Mouse (Mus musculus) neural tube, embryonic 15.5 days (tissue): ENCODE measurements around the gene Olfr429. TPM values are rescaled to one million over a fixed set of nuclear protein-coding genes. Genes with fewer than 3 reads are reported as not detected.

Source experiments
- ATAC-seq: fragments of 200-750 bp; cut with Nextera tagmentation; 2 replicates; pipeline ENCODE4 v1.8.0; 2017; ENCODE audit warnings: mild to moderate bottlenecking, moderate TSS enrichment, moderate library complexity; ENCODE audit not compliant: low FRiP score
- H3K27ac ChIP-seq: fragments of 300-500 bp; sonication (generic); replicated peaks from 2 replicates; pipeline ENCODE4 v1.5.1; 2015; ENCODE audit warnings: mild to moderate bottlenecking, inconsistent platforms
- H3K27me3 ChIP-seq: fragments of 300-500 bp; sonication (generic); replicated peaks from 2 replicates; pipeline ENCODE4 v1.6.1; 2015; ENCODE audit warnings: inconsistent platforms
- H3K36me3 ChIP-seq: fragments of 300-500 bp; sonication (generic); 2 replicates; pipeline ENCODE4 v1.6.1; 2015; ENCODE audit warnings: inconsistent platforms
- H3K4me1 ChIP-seq: fragments of 300-500 bp; sonication (generic); 2 replicates; pipeline ENCODE4 v1.6.1; 2015; ENCODE audit warnings: inconsistent platforms
- H3K4me2 ChIP-seq: fragments of 300-500 bp; sonication (generic); 2 replicates; pipeline ENCODE4 v1.6.1; 2015; ENCODE audit warnings: inconsistent platforms, mild to moderate bottlenecking, moderate library complexity
- H3K4me3 ChIP-seq: fragments of 300-500 bp; sonication (generic); replicated peaks from 2 replicates; pipeline ENCODE4 v1.5.1; 2015; ENCODE audit warnings: mild to moderate bottlenecking, inconsistent platforms
- H3K9ac ChIP-seq: fragments of 300-500 bp; sonication (generic); replicated peaks from 2 replicates; pipeline ENCODE4 v1.6.1; 2015; ENCODE audit warnings: mild to moderate bottlenecking, inconsistent platforms
- H3K9me3 ChIP-seq: fragments of 300-500 bp; sonication (generic); replicated peaks from 2 replicates; pipeline ENCODE4 v1.6.1; 2016; ENCODE audit warnings: inconsistent platforms
- WGBS: fragments of 180-500 bp; shearing (Covaris S2); methylation state at CpG from one replicate; pipeline ENCODE4 v1.1.7; 2015; ENCODE audit warnings: mixed read lengths; 5-methylcytosine and 5-hydroxymethylcytosine counted together
- polyA plus RNA-seq: library from polyadenylated mRNA; unstranded; fragments of >200 nt; fragmentation: Nextera tagmentation; extraction: Ambion mirVana; gene quantifications from 2 replicates; pipeline ENCODE4 v1.2.1, GENCODE M21; 2015

The Olfr429 gene
- polyA plus RNA-seq, 1 experiment from 2014 or later, result not detected

DNA sequence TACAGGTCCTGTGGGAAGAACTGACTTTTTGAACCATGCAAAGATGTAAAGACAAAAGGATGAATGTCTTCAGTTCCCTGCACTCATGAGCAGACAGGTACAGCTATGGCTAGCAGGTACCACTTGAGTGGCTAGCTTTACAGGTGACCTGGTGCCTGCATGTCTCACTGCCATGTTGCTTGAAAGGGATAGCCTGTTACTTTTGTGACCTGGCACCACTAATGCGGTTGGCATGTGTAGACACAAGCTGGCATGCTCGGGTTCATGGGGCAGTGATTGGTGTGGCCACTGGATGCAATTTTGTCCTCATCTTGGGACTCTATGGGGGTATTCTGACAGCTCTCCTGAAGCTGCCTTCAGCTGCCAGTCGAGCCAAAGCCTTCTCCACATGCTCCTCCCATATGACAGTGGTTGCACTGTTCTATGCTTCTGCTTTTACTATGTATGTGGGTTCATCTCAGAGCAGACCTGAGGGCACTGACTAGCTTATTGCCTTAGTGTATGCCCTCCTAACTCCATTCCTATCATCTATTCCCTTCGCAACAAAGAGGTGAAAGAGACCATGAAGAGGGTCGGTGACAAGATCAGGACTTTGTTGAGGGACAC, 32.1 kb upstream of the Olfr429 start:
- no peak overlapping the region for H3K27ac ChIP-seq
- no peaks in the 10 kb centered on the region for H3K36me3 ChIP-seq
- ATAC-seq, result no peak
- H3K27me3 ChIP-seq, result no peaks in the 10 kb centered on the region
- no peaks in the 10 kb centered on the region for H3K4me1 ChIP-seq
- H3K4me3 ChIP-seq, result no peak overlapping the region
- no peaks in the 10 kb centered on the region for H3K9me3 ChIP-seq
- WGBS, result 90% methylated on average over 5 of the region's 5 CpGs
- no peak overlapping the region for H3K4me2 ChIP-seq
- H3K9ac ChIP-seq, result no peak overlapping the region

DNA sequence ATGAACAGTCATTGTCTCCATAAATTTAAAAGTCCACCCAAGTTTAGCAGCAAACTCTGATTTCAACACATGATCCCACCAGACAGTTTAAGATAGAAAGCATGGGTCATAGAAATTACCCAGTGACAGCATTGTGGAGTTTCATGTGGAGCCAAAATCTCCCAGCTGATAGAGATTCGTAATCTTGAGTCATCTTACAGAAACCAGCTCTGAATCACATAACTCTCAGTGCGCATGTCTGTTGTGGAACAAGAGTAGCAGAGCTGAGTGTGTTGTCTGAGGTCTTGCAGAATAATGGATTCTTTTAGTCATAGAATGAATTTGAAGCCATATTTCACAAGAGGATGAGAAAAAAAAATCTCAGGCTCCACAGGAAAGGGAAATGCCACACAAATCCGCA, 31.1 kb upstream of the Olfr429 start:
- Histone ChIP-seq H3K4me3 (no peak overlapping the region), H3K9me3 (no peaks in the 10 kb centered on the region), H3K27me3 (no peaks in the 10 kb centered on the region), H3K4me1 (no peaks in the 10 kb centered on the region), H3K9ac (no peak overlapping the region), H3K36me3 (no peaks in the 10 kb centered on the region), H3K27ac (no peak overlapping the region), H3K4me2 (no peak overlapping the region)
- 94% methylated on average over 3 of the region's 3 CpGs for WGBS
- no peak for ATAC-seq

DNA sequence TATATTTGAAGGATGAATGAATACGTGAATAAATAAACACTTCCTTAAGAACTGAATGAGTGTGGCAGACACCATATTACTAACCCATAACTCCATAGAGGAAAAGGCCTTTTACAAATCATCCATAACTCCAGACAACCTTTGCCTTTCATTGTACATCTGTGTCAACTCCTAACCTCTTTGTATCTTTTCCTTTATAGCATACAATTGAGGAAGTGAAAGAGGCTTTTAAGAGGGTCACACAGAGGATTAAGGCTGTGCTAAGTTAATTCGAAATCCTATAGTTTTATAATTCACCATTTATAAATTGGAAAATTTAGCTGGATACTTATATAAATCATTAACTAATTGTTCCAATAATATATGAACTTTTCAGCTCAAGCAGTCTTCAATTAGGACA, 28.9 kb upstream of the Olfr429 start:
- H3K4me2 ChIP-seq, result no peak overlapping the region
- 80% methylated on average over 2 of the region's 2 CpGs for WGBS
- no peaks in the 10 kb centered on the region for H3K4me1 ChIP-seq
- H3K9me3 ChIP-seq, result no peaks in the 10 kb centered on the region
- H3K27me3 ChIP-seq, result no peaks in the 10 kb centered on the region
- ATAC-seq, result no peak
- no peak overlapping the region for H3K27ac ChIP-seq
- no peaks in the 10 kb centered on the region for H3K36me3 ChIP-seq
- H3K4me3 ChIP-seq, result no peak overlapping the region
- no peak overlapping the region for H3K9ac ChIP-seq

DNA sequence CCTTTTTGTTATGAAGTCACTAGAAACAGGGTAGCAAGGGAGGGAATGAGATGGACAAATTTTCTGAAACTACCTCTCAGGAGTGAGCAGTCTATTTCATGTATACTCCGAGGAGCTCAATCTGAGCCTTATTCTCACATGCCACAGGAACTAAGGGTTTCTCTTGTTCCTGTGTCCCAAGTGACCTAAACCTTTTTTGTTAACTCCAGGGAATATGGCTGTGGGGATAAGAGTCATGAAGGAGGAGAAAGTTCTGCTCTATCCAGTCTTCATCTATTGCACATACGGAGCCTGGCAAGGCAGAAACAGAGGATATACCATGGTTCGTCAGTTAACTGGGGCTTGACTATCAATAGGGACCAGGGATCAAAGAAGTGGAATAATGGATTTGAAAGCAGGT, 17.8 kb upstream of the Olfr429 start, which contains the start of gene Olfr430:
Gene Olfr430 (plus strand): TSS at position 301 of the 400 bp plus-strand sequence.
- Histone ChIP-seq H3K4me3 (no peak within 1 kb of the TSS), H3K4me1 (no peaks in the 10 kb centered on the region), H3K36me3 (no peaks in the 10 kb centered on the region), H3K27ac (no peak within 1 kb of the TSS), H3K9me3 (no peaks in the 10 kb centered on the region), H3K27me3 (no peaks in the 10 kb centered on the region), H3K4me2 (no peak within 1 kb of the TSS), H3K9ac (no peak within 1 kb of the TSS)
- no peak for ATAC-seq
- WGBS, result 92% methylated on average over 3 of the region's 3 CpGs

DNA sequence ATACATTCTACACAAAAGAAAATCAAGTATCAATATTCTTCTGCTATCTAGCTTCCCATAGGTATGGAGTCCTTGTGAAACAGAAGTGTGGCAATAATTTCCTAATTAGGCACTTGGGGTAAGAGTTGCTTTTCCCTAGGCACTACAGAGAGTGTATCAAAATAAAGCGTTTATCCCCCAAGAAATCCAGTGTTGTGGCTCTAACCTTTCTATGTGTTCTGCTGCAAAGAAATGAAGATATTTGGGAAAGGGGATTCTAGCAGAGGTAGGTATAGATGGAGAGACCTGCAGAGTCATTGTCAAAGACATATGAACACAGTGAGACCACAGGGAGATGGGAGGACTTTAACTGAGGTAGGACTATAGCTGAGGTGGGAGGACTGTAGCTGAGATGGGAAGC, 12.5 kb downstream of the Olfr429 start, which contains the start of gene Olfr427:
Gene Olfr427 (plus strand): TSS at position 301 of the 400 bp plus-strand sequence.
- no peaks in the 10 kb centered on the region for H3K36me3 ChIP-seq
- no peaks in the 10 kb centered on the region for H3K4me1 ChIP-seq
- 98% methylated on average over 1 of the region's 1 CpGs for WGBS
- H3K4me2 ChIP-seq, result no peak within 1 kb of the TSS
- ATAC-seq, result no peak
- H3K27me3 ChIP-seq, result no peaks in the 10 kb centered on the region
- no peak within 1 kb of the TSS for H3K9ac ChIP-seq
- H3K9me3 ChIP-seq, result no peaks in the 10 kb centered on the region
- H3K27ac ChIP-seq, result no peak within 1 kb of the TSS
- H3K4me3 ChIP-seq, result no peak within 1 kb of the TSS

DNA sequence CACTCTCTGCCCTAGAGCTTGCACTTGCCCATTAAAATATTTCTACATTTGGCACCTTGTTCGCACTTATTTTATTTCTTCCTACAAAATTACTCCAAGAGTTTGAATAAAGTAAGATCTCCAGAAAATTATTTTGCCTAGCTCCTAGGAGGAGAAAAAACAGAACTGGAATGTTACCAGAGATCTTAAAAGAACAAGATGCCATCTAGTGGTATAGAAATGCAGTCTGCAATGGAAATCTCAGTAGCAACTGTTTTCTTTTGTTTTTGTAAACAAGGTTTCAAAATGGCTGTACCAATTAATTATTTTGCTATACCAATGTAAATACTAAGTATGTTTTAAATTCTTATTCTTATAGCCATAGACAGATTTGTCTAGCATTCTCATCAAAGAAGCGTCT, 19.6 kb downstream of the Olfr429 start:
- Histone ChIP-seq H3K9me3 (no peaks in the 10 kb centered on the region), H3K9ac (no peak overlapping the region), H3K4me3 (no peak overlapping the region), H3K36me3 (no peaks in the 10 kb centered on the region), H3K27me3 (no peaks in the 10 kb centered on the region), H3K27ac (no peak overlapping the region), H3K4me2 (no peak overlapping the region), H3K4me1 (no peaks in the 10 kb centered on the region)
- ATAC-seq, result no peak
- WGBS, result 66% methylated on average over 2 of the region's 2 CpGs

DNA sequence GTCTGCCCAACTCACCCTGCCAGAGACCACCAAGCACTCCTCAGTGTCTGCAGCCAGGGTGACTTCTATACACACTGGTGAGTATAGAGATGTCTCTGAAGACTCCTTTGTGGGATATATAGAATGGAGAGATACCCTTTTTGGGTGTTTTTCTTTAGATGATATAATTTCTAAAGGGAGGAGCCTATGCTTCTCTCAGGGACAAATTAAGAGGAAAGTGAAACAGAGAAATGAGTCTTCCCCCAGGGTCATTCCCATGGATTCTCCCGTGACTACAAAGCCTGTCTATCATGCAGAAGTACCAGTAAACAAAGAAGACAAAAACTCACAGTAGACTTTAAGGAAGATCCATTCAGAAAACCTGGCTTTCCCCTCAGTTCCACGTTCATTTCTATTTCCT, 36.9 kb downstream of the Olfr429 start, which contains the start of gene Olfr231:
Gene Olfr231 (minus strand): TSS at position 101 of the 400 bp plus-strand sequence.
- Histone ChIP-seq H3K4me2 (no peak within 1 kb of the TSS), H3K9ac (no peak within 1 kb of the TSS), H3K27me3 (no peaks in the 10 kb centered on the region), H3K27ac (no peak within 1 kb of the TSS), H3K36me3 (no peaks in the 10 kb centered on the region), H3K9me3 (no peaks in the 10 kb centered on the region), H3K4me3 (no peak within 1 kb of the TSS), H3K4me1 (no peaks in the 10 kb centered on the region)
- ATAC-seq, result no peak
- 54% methylated on average over 2 of the region's 2 CpGs for WGBS

DNA sequence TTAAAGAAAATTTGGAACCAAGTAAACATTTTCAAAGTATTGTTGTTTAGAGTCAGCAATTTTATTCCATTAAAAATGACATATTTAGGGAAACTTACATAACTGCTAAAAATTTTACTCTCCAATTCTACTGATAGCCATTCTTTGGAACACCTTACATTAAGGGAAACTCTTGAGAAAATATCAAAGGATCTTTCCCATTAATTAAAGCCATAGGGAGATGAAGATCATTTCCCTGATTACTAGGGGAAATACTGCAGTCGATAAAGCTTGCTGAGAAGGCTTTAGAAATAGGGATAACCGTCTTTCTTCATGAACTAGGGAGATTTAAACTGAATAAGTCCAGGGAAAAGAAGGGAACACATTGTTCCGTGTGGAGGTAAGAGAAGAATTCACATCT, 47.1 kb downstream of the Olfr429 start, which contains the start of gene Olfr424:
Gene Olfr424 (plus strand): TSS at position 301 of the 400 bp plus-strand sequence.
- Histone ChIP-seq H3K4me3 (no peak within 1 kb of the TSS), H3K9ac (no peak within 1 kb of the TSS), H3K36me3 (no peaks in the 10 kb centered on the region), H3K4me2 (no peak within 1 kb of the TSS), H3K9me3 (no peaks in the 10 kb centered on the region), H3K27me3 (no peaks in the 10 kb centered on the region), H3K27ac (no peak within 1 kb of the TSS), H3K4me1 (no peaks in the 10 kb centered on the region)
- ATAC-seq, result no peak
- WGBS, result 89% methylated on average over 3 of the region's 3 CpGs

DNA sequence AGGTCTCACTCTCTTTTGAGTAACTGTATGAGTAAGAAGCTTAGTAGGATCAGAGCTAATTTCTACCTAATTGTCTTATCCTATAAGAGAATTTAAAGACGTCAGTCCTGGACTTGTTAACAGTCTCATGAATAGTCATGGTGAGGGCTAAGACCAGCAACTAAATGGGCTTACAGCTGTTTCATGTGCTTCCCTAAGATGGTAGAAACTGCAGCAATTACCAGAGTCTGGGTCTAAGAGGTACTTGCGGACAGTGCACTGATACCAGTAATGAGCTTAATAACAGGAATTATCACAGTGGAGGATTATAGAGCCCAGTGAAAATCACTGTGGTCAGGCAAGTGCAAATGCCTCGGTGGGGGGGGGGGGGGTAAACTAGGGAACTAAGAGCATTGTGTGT, 47.9 kb downstream of the Olfr429 start:
- ATAC-seq, result no peak
- no peak overlapping the region for H3K27ac ChIP-seq
- H3K9ac ChIP-seq, result no peak overlapping the region
- no peaks in the 10 kb centered on the region for H3K4me1 ChIP-seq
- WGBS, result 76% methylated on average over 3 of the region's 3 CpGs
- H3K9me3 ChIP-seq, result no peaks in the 10 kb centered on the region
- no peaks in the 10 kb centered on the region for H3K27me3 ChIP-seq
- no peaks in the 10 kb centered on the region for H3K36me3 ChIP-seq
- H3K4me2 ChIP-seq, result no peak overlapping the region
- no peak overlapping the region for H3K4me3 ChIP-seq

Other genes with a start within 250 kb of the Olfr429 start
- gene Ifi211, start 171.3 kb upstream of the Olfr429 start, polyA plus RNA-seq, result 0.51 and 4.7 TPM in 2 replicates
- gene Mndal, start 141.8 kb upstream of the Olfr429 start, polyA plus RNA-seq, result 1.1 and 11.7 TPM in 2 replicates
- 0.69 and 2.9 TPM in 2 replicates for gene Ifi203, start 141.7 kb upstream of the Olfr429 start, polyA plus RNA-seq
- 0.41 TPM in 1 of 2 replicates, not detected in the other for gene Ifi202b, start 101.6 kb upstream of the Olfr429 start, polyA plus RNA-seq
- gene Ifi205, start 52.5 kb upstream of the Olfr429 start, polyA plus RNA-seq, result 0.43 TPM in 1 of 2 replicates, not detected in the other
- not detected in 2 replicates for gene Olfr433, start 43.6 kb upstream of the Olfr429 start, polyA plus RNA-seq
- not detected in 2 replicates for gene Olfr432, start 35.1 kb upstream of the Olfr429 start, polyA plus RNA-seq
- gene Olfr430, start 17.7 kb upstream of the Olfr429 start, polyA plus RNA-seq, result not detected in 2 replicates
- not detected in 2 replicates for gene Olfr427, start 12.6 kb downstream of the Olfr429 start, polyA plus RNA-seq
- not detected in 2 replicates for gene Olfr231, start 36.8 kb downstream of the Olfr429 start, polyA plus RNA-seq
- gene Olfr424, start 47.2 kb downstream of the Olfr429 start, polyA plus RNA-seq, result not detected in 2 replicates
- not detected in 2 replicates for gene Olfr420, start 71.3 kb downstream of the Olfr429 start, polyA plus RNA-seq
- 0.06 and 0.20 TPM in 2 replicates for gene Spta1, start 88.4 kb downstream of the Olfr429 start, polyA plus RNA-seq
- gene Olfr419, start 167.7 kb downstream of the Olfr429 start, polyA plus RNA-seq, result not detected in 2 replicates
- gene Mptx1, start 246.2 kb downstream of the Olfr429 start, polyA plus RNA-seq, result 0.23 TPM in 1 of 2 replicates, not detected in the other